Mouse (Mus musculus) gastrocnemius, adult 8-10 months (tissue): ENCODE measurements at regions not wholly inside any gene's neighbourhood (a gene's known extent, or its start where the extent isn't known, plus 50 kb on each side); places are given as distances from the start of the nearest gene placed in this dataset.

Experiments used
- DNase-seq, 2 experiments: peaks; one replicate each; pipeline ENCODE4 v3.0.0; 2022; ENCODE audit warnings: low spot score in 2 of 2

GRCm38 (mm10) chr4:39926021-39926591 lies 216.8 kb upstream of the Aco1 start:
- no peak for DNase-seq

GRCm38 (mm10) chr4:39926594-39926993 lies 216.3 kb upstream of the Aco1 start:
- DNase-seq = no peak

- DNase-seq = no peak
These were observed 214.4 kb upstream of the Aco1 start for GRCm38 (mm10) chr4:39928491-39928890.

GRCm38 (mm10) chr4:39934025-39934708 lies 208.7 kb upstream of the Aco1 start:
- no peak for DNase-seq

GRCm38 (mm10) chr4:39958687-39959086 lies 184.2 kb upstream of the Aco1 start:
- DNase-seq = no peak

- no peak for DNase-seq
These were observed 174.9 kb upstream of the Aco1 start for GRCm38 (mm10) chr4:39967938-39968337.

- no peak for DNase-seq
These were observed 151.5 kb upstream of the Aco1 start for GRCm38 (mm10) chr4:39991358-39991757.

GRCm38 (mm10) chr4:39991851-39992250 lies 151.0 kb upstream of the Aco1 start:
- DNase-seq = no peak

GRCm38 (mm10) chr4:39998771-39999422 lies 144.0 kb upstream of the Aco1 start:
- DNase-seq = no peak

GRCm38 (mm10) chr4:40014666-40015065 lies 128.2 kb upstream of the Aco1 start:
- DNase-seq = peak; percentile 15 to 18

GRCm38 (mm10) chr4:40016856-40017255 lies 126.0 kb upstream of the Aco1 start:
- no peak for DNase-seq

- no peak for DNase-seq
These were observed 124.7 kb upstream of the Aco1 start for GRCm38 (mm10) chr4:40018208-40018607.

GRCm38 (mm10) chr4:40031361-40031760 lies 111.5 kb upstream of the Aco1 start:
- no peak for DNase-seq

GRCm38 (mm10) chr4:40047846-40048245 lies 95.0 kb upstream of the Aco1 start:
- peak in 1 of 2 experiments; percentile 6 for DNase-seq

GRCm38 (mm10) chr4:40049086-40049485 lies 93.8 kb upstream of the Aco1 start:
- no peak for DNase-seq

GRCm38 (mm10) chr4:40051848-40052247 lies 91.0 kb upstream of the Aco1 start:
- no peak for DNase-seq

GRCm38 (mm10) chr4:40053391-40053790 lies 89.5 kb upstream of the Aco1 start:
- no peak for DNase-seq

- DNase-seq = no peak
These were observed 79.0 kb upstream of the Aco1 start for GRCm38 (mm10) chr4:40063751-40064456.

- DNase-seq = no peak
These were observed 78.4 kb upstream of the Aco1 start for GRCm38 (mm10) chr4:40064457-40064836.

GRCm38 (mm10) chr4:40070959-40071634 lies 71.8 kb upstream of the Aco1 start:
- no peak for DNase-seq

- no peak for DNase-seq
These were observed 61.8 kb upstream of the Aco1 start for GRCm38 (mm10) chr4:40081035-40081434.

- no peak for DNase-seq
These were observed 52.6 kb upstream of the Aco1 start for GRCm38 (mm10) chr4:40090295-40090694.
